Mouse (Mus musculus) lung, postnatal 0 days (tissue): ENCODE measurements around the gene Ufc1. TPM values are rescaled to one million over a fixed set of nuclear protein-coding genes. Genes with fewer than 3 reads are reported as not detected.

Experiments used
- ATAC-seq: fragments of 200-750 bp; cut with Nextera tagmentation; 2 replicates; pipeline ENCODE4 v1.8.0; 2017; ENCODE audit warnings: moderate library complexity
- DNase-seq: peaks from one replicate; pipeline ENCODE4 v3.0.0-alpha.2; 2016; ENCODE audit warnings: low spot score
- H3K27ac ChIP-seq: fragments of 300-500 bp; sonication (generic); 2 replicates; pipeline ENCODE4 v1.5.1; 2014; ENCODE audit warnings: antibody characterized with exemption, mild to moderate bottlenecking, low read length, mixed read lengths
- H3K27me3 ChIP-seq: fragments of 300-500 bp; sonication (generic); replicated peaks from 2 replicates; pipeline ENCODE4 v1.6.1; 2014; ENCODE audit warnings: low read length, mixed read lengths; ENCODE audit not compliant: insufficient read depth
- H3K36me3 ChIP-seq: fragments of 300-500 bp; sonication (generic); 2 replicates; pipeline ENCODE4 v1.6.1; 2014; ENCODE audit warnings: low read length, mixed read lengths; ENCODE audit not compliant: insufficient read depth
- H3K4me1 ChIP-seq: fragments of 300-500 bp; sonication (generic); 2 replicates; pipeline ENCODE4 v1.6.1; 2014; ENCODE audit warnings: antibody characterized with exemption, low read depth, low read length, mixed read lengths; ENCODE audit not compliant: insufficient read depth
- H3K4me2 ChIP-seq: fragments of 300-500 bp; sonication (generic); replicated peaks from 2 replicates; pipeline ENCODE4 v1.6.1; 2014; ENCODE audit warnings: low read depth, mild to moderate bottlenecking, low read length, moderate library complexity, mixed read lengths
- H3K4me3 ChIP-seq: fragments of 300-500 bp; sonication (generic); 2 replicates; pipeline ENCODE4 v1.5.1; 2014; ENCODE audit warnings: low read depth, low read length
- H3K9ac ChIP-seq: fragments of 300-500 bp; sonication (generic); replicated peaks from 2 replicates; pipeline ENCODE4 v1.6.1; 2014; ENCODE audit warnings: low read depth, mild to moderate bottlenecking
- H3K9me3 ChIP-seq: fragments of 300-500 bp; sonication (generic); 2 replicates; pipeline ENCODE4 v1.6.1; 2016; ENCODE audit warnings: low read length, mixed read lengths
- CTCF ChIP-seq: IDR thresholded peaks from 2 replicates; pipeline ENCODE4 v1.5.1; 2016; ENCODE audit warnings: antibody characterized with exemption, mild to moderate bottlenecking
- EP300 ChIP-seq: IDR thresholded peaks from 2 replicates; pipeline ENCODE4 v1.6.1; 2016; ENCODE audit warnings: antibody characterized with exemption, mild to moderate bottlenecking, control low read depth
- WGBS: fragments of 180-500 bp; shearing (Covaris S2); extraction: QIAGEN DNeasy Blood & Tissue Kit; methylation state at CpG from one replicate; pipeline ENCODE4 v1.1.7; 2014; 5-methylcytosine and 5-hydroxymethylcytosine counted together
- polyA plus RNA-seq: library from polyadenylated mRNA; unstranded; fragments of >200 nt; fragmentation: Nextera tagmentation; extraction: Ambion mirVana; gene quantifications from 2 replicates; pipeline ENCODE4 v1.2.1, GENCODE M21; 2015

Gene Ufc1
- polyA plus RNA-seq = 95.4 and 100 TPM in 2 replicates

DNA sequence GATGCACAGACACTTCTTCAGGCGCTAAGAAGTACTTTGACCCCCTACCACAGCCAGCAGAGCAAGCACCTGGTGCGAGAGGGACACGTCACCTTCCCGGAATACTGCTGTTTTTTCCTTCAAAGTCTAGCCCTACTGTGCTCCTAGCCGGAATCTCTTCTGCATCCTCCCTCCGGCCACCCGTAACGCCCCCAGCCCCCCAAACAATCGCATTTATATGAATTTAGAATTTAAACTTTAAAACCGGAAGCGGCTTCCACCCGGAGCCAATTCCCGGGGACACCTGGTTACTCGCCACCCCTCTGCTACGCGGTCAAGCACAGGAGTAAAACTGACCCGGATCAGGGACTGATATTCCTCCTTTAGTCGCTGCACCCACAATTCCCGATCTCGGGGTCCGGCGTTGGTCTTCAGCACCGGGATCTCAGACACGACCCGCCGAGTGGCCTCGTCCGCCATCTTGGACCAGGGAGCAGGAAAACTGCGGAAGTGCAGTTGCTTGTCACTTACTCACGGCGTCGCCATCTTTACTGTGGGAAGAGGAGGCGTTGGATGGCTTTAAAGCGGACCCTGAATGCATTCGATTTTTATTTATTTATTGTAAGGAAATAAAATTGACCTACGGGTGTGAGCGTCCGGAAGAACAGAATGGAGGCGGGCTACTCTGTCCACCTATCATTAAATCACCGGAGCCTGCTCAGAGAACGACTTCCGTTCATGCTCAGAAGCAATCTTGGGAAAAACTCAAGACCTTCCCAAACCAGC is at the start of gene Ufc1:
TSS of gene Ufc1 (minus strand) at position 727 of the 765 bp plus-strand sequence.
- ATAC-seq (peak; percentile 92), DNase-seq (peak; percentile 96)
- H3K27me3 ChIP-seq = 0 out of 2 replicates have a peak, but pooled peaks cover 3% of the 10 kb centered on the region
- peak; percentile 59 for TF ChIP-seq EP300
- TF ChIP-seq CTCF = peak; percentile 54
- no peaks in the 10 kb centered on the region for H3K9me3 ChIP-seq
- peak within 1 kb of the TSS; percentile 63 for H3K4me2 ChIP-seq
- under 1% methylated on average over 42 of the region's 42 CpGs for WGBS
- H3K9ac ChIP-seq = peak within 1 kb of the TSS; percentile 97
- H3K27ac ChIP-seq = peak within 1 kb of the TSS; percentile 96
- H3K4me1 ChIP-seq = peaks cover 5% of the 10 kb centered on the region; the same call in 1 of the 2 replicates
- H3K4me3 ChIP-seq = peak within 1 kb of the TSS; percentile 83
- H3K36me3 ChIP-seq = no peaks in the 10 kb centered on the region

DNA sequence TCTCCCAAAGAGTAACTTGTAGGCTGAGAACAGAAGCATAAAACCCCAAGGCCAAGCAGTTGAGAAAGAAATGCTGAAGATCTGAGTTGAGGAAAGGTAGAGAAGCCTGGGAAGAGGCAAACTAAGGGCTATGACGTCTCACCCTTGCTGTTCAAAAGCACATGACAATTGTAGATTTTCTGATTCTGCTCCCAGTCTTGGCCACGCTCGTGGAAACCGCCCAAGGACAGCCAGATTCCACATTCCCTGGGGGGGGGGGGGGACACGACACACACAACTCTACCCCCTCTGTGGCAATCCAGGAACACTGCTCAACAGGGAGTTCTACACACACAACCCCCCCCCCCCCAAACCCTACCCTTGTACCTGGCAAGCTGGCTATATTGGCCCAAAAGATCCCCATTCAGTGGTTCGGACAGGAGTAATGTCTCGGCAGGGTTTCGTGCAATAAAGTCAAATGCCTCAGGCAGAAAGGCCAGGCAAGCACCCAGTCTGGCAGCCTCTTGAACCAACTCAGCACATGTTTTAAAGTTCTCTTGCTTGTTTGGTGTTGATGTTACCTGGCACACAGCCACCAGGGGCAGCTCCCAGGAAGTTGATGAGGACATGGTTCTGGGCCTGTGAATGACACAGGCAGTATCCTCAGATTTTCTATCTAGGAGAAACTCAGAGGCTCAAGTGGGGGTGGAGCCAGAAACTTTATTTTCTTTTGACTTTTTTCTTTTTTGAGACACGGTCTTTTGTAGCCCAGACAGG is 49.3 kb upstream of the Ufc1 start:
- ATAC-seq = peak; percentile 63
- H3K4me1 ChIP-seq = peaks cover 17% of the 10 kb centered on the region; the same call in 1 of the 2 replicates
- no peaks in the 10 kb centered on the region for H3K27me3 ChIP-seq
- TF ChIP-seq EP300 (no peak), CTCF (peak; percentile 46)
- whole genome bisulfite sequencing = 59% methylated on average over 8 of the region's 9 CpGs
- H3K4me2 ChIP-seq = peak overlapping the region; percentile 95
- H3K9ac ChIP-seq = no peak overlapping the region
- DNase-seq = peak; percentile 88
- H3K9me3 ChIP-seq = peaks cover 5% of the 10 kb centered on the region; the same call in 1 of the 2 replicates
- H3K4me3 ChIP-seq = no peak overlapping the region; the same call in 1 of the 2 replicates
- peak overlapping the region; percentile 10 for H3K27ac ChIP-seq
- H3K36me3 ChIP-seq = peaks cover 22% of the 10 kb centered on the region; the same call in 1 of the 2 replicates

DNA sequence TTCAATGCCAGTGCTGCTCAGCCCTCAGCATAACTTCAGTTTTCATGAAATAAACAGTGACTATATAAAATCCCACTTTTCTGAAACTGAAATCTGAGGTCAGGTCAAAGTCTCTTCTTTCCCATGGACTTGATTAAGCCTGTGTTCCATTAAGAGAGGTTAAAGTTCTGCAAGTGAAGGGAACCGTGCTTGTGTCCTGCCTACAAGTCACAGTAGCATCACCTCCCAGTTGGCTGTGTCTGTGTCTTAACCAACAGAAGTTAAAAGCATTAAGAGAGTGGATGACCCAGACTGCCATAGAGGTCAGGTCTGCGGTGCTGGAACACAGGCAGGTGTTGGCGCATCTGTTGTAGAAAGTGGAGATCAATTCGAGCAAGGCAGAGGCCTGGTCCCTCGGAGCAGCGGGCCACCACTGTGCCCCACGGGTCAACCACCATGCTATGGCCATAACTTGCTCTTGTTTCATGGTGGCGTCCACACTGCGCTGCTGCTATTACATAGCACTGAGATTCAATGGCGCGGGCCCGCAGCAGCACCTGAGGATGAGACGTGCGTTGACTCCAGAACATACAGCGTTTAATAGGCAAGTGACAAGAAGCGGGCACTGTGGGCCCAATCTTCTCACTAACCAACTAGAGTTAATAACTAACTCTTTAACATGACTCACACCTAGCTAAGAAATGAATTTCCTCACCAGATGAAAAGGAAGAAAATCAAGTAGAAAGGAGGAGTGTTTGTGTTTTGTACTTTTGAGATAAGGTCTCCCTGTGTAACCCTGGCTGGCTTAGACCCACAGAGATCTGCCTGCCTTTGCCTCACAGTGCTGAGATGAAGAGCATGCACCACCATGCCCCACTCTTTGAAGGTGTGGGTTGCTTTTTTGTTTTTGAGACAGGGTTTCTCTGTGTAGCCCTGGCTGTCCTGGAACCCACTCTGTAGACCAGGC is 47.7 kb upstream of the Ufc1 start:
- Histone ChIP-seq H3K27me3 (no peaks in the 10 kb centered on the region), H3K27ac (no peak overlapping the region), H3K9me3 (peaks cover 5% of the 10 kb centered on the region; the same call in 1 of the 2 replicates), H3K4me1 (peaks cover 17% of the 10 kb centered on the region; the same call in 1 of the 2 replicates), H3K9ac (no peak overlapping the region), H3K36me3 (peaks cover 37% of the 10 kb centered on the region), H3K4me2 (no peak overlapping the region), H3K4me3 (no peak overlapping the region)
- DNase-seq (peak; percentile 72), ATAC-seq (peak; percentile 20)
- WGBS = 79% methylated on average over 16 of the region's 16 CpGs
- no peak for TF ChIP-seq CTCF
- no peak for TF ChIP-seq EP300

DNA sequence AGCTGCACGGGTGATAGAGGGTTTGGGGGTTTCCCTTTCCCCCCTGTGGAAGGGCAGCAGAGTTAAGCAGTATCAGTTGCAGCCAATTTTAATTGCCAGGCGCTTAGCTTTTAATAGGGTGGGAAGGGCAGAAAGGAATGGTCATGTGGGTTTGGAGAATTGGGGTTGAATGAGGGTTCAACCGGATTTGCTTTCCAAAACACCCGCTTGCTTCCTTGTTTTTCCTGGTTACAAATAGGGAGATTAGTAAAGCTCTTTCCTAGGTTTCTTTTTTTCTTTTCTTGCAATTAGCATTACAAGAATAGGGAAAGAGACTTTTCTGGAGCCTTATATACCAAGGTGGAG is 35.4 kb upstream of the Ufc1 start:
- Histone ChIP-seq H3K4me2 (peak overlapping the region; percentile 75), H3K27me3 (no peaks in the 10 kb centered on the region), H3K4me1 (peaks cover 7% of the 10 kb centered on the region; the same call in 1 of the 2 replicates), H3K27ac (peak overlapping the region; percentile 99), H3K4me3 (peak overlapping the region; percentile 67), H3K9me3 (no peaks in the 10 kb centered on the region), H3K36me3 (no peaks in the 10 kb centered on the region), H3K9ac (peak overlapping the region; percentile 90)
- ATAC-seq (no peak), DNase-seq (no peak)
- 2% methylated on average over 4 of the region's 4 CpGs for WGBS
- no peak for TF ChIP-seq EP300
- no peak for TF ChIP-seq CTCF

DNA sequence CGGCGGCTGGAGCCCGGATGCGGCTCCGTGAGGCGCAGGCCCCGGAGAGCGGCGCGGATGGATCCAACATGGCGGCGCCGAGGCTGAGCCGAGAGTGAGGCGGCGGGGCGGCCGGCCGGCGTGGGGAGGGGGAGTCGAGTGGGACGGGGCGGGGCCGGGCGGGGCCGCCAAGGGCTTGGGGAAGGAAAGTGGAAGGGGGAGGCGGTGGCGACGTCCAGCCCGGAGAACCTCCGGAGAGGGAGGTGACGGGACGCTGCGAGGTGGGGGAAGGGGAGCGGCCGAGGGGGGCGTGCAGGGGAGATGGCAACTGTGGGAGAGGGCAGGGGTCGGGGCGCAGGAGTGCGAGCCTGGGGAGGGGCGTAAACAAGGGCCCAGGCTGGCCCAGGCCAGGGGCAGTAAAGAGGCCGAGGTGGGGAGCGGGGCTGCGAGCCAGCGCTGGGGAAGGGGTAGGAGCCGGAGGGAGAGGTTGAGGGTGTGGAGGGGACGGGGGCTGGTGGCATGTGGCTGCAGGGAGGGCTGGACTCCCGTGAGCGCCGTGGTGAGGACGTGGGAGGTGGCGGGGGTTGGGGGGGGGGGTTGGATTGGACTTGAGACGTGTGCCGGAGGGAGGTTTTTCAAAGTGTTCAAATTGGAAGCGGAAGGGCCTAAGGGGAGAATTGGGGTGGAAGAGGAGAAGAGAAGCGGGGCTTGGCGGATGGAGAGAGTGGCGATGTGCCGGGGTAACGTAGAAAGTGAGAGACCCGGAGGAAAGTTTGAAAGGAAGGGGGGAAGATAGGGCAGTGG is 34.8 kb upstream of the Ufc1 start:
- H3K27ac ChIP-seq = peak overlapping the region; percentile 99
- peak overlapping the region; percentile 67 for H3K4me3 ChIP-seq
- H3K9me3 ChIP-seq = no peaks in the 10 kb centered on the region
- H3K4me2 ChIP-seq = peak overlapping the region; percentile 75
- ATAC-seq = peak; percentile 88
- no peaks in the 10 kb centered on the region for H3K36me3 ChIP-seq
- H3K9ac ChIP-seq = peak overlapping the region; percentile 90
- peaks cover 7% of the 10 kb centered on the region; the same call in 1 of the 2 replicates for H3K4me1 ChIP-seq
- peak; percentile 92 for DNase-seq
- TF ChIP-seq EP300 (no peak), CTCF (no peak)
- under 1% methylated on average over 40 of the region's 61 CpGs for WGBS
- no peaks in the 10 kb centered on the region for H3K27me3 ChIP-seq
